Mouse (Mus musculus): ENCODE data around the gene Kif12. TPM values are rescaled to one million over a fixed set of nuclear protein-coding genes. Genes with fewer than 3 reads are reported as not detected.

Gene Kif12
- not detected in 2 replicates for polyA plus RNA-seq (2015; fragmentation: Nextera tagmentation; extraction: Ambion mirVana)

DNA sequence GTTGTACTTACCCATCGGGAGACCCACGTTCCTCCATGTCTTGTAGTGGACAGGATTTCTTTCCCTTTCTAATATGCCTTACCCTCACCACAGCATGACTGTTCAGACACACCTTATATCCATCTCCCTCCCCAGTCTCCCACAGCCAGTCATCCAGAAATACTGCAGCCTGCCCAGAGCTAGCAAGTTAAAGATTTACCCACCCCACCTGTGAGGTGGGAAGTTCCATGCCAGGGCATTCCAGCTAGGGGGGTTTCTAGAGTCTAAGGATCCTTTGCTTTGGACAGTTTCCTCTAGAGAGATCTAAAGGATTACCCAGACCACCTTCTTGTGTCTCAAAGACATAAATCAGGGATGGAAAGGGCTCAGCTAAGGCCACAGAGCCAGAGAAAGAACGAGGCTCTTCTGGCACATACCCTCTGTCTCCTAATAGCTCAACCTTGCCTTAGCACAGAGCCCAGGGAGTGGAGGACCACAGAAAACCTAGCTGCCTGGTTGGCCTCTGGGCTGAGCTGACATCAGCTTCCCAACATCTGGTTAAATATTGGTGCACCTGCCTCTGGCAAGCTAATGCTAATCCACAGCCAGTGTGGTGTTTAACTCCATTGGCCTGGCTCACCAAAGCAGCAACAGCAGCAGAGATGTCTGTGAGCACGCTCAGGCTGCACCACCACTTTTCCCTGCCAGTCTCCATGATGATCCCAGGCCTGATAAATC is at the start of gene Kif12:
Gene Kif12, minus strand, starts transcription at position 163 of the 717 bp plus-strand sequence.
- WGBS = 74% methylated on average over 4 of the region's 4 CpGs
- Histone ChIP-seq H3K4me1 (replicated peaks) (no peaks in the 10 kb centered on the region), H3K27me3 (peaks cover 18% of the 10 kb centered on the region), H3K9ac (no peak within 1 kb of the TSS), H3K4me2 (no peak within 1 kb of the TSS), H3K36me3 (no peaks in the 10 kb centered on the region), H3K9me3 (no peaks in the 10 kb centered on the region), H3K27ac (replicated peaks) (no peak within 1 kb of the TSS), H3K4me3 (no peak within 1 kb of the TSS)
- no peak for ATAC-seq (ENCODE audit: low read depth)

DNA sequence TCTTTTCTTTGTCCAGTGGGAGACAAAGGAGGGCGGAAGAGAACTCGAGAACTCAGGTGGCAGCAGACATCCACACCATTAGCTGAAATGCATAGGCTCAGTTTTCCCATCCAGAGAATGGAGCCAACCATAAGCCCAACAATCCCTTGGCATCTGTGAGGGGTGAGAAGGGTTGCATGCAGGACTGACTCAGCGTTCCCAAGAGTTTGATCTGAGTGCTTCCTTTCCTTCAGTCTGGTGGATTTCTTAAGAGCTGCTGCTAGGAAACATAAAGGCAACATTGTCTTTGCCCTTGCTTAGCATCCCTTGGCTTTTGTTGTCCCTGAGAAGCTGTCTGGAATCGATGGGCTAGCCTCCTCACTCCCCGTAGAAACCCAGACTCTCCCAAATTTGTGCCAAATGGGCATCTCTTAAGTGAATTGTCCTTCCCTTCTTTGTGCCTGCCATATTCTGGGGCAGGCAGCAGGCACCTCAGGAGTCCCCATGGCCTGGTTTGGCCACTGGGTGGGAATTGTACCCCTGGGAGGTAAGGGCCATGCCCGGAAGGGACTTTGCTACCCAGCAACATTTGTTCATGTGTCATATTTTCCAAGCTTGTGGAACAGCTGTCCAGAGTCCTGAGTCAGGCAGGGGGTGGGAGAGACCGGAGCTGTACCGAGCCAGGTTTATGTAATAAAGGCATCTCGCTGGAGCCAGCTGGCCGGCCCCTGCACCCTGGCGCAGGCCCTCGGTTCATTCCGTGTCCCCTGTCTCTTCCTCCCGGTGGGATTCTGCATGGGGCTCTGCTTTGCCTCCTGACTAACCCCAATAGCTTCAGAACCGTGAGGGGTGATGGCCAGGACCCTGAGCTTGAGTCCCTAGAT is 49.4 kb upstream of the Kif12 start:
- Histone ChIP-seq H3K4me2 (no peak overlapping the region), H3K9ac (peak overlapping the region; percentile 17; the same call in 1 of the 2 replicates), H3K4me3 (no peak overlapping the region), H3K27me3 (peaks cover 22% of the 10 kb centered on the region), H3K4me1 (replicated peaks) (peaks cover 23% of the 10 kb centered on the region), H3K36me3 (no peaks in the 10 kb centered on the region), H3K27ac (replicated peaks) (no peak overlapping the region), H3K9me3 (no peaks in the 10 kb centered on the region)
- ATAC-seq (ENCODE audit: low read depth) = no peak
- WGBS = 80% methylated on average over 15 of the region's 15 CpGs

DNA sequence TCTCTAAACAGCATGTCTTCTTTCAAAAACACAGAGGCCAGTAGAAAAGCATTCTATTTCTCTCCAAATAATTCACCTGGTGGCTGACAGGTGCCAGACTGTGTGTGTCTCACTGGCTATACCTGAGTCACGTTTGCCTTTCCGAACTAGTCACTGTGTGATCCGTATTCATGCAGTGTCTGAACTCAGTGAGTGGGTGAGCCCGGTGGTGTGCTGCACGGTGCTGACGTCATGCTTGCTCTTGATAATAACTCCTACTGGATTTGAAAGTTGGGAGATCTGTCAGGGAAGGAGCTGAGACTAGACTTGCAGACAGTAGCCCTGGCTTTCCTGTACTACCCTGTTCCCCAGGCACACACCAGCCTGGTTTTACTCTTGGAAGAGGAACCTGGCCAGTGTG is 47.7 kb upstream of the Kif12 start:
- Histone ChIP-seq H3K9ac (no peak overlapping the region), H3K27me3 (peaks cover 32% of the 10 kb centered on the region), H3K36me3 (no peaks in the 10 kb centered on the region), H3K4me1 (replicated peaks) (peaks cover 25% of the 10 kb centered on the region), H3K9me3 (no peaks in the 10 kb centered on the region), H3K27ac (replicated peaks) (no peak overlapping the region), H3K4me2 (no peak overlapping the region), H3K4me3 (no peak overlapping the region)
- 91% methylated on average over 6 of the region's 6 CpGs for WGBS
- ATAC-seq (ENCODE audit: low read depth) = no peak

DNA sequence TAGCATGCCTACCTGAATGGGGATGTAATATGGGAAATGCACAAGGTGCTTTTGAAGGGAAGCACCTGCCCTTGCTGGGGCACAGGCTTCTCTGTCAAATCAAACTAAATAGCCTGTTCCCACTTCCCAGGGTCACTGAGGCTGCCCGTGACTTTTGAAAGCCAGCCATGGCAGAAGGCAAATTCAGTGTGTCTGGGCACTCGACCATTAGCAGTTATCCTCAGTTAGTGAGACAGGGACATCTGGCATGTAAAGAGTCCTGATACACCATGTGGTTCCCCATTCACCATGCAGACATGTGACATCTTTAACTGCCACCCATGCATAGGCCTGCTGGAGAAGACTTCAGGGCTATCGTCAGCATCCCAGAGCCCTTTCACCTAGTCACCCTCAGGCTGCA is 47.1 kb upstream of the Kif12 start:
- H3K4me2 ChIP-seq = no peak overlapping the region
- no peak overlapping the region for H3K9ac ChIP-seq
- no peaks in the 10 kb centered on the region for H3K36me3 ChIP-seq
- H3K27ac ChIP-seq (replicated peaks) = no peak overlapping the region
- no peak for ATAC-seq (ENCODE audit: low read depth)
- peaks cover 38% of the 10 kb centered on the region for H3K27me3 ChIP-seq
- 61% methylated on average over 3 of the region's 3 CpGs for WGBS
- H3K4me3 ChIP-seq = no peak overlapping the region
- H3K4me1 ChIP-seq (replicated peaks) = peaks cover 31% of the 10 kb centered on the region
- H3K9me3 ChIP-seq = no peaks in the 10 kb centered on the region

DNA sequence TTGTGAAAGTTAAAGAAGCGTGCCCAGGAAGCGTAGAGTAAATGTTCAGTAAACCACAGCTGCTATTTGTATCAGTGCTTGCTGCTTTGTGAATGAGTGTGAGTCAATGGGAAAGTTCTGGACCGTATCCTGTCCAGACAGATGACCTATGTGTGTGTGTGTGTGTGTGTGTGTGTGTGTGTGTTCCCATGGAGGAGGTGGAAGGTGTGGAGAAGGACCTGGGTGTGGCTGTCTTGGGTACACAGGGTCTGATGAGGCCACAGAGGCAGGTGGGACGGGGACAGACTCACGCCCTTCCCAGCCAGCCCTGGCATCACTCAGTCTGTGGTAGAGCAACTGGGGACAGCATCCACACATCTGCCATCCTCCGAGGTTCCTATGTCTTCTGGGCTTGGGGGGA is 45.6 kb upstream of the Kif12 start:
- no peaks in the 10 kb centered on the region for H3K9me3 ChIP-seq
- H3K4me1 ChIP-seq (replicated peaks) = peaks cover 35% of the 10 kb centered on the region
- no peaks in the 10 kb centered on the region for H3K36me3 ChIP-seq
- H3K4me2 ChIP-seq = peak overlapping the region; percentile 100; the same call in 1 of the 2 replicates
- H3K4me3 ChIP-seq = no peak overlapping the region
- H3K27me3 ChIP-seq = peaks cover 53% of the 10 kb centered on the region
- ATAC-seq (ENCODE audit: low read depth) = no peak
- no peak overlapping the region for H3K9ac ChIP-seq
- H3K27ac ChIP-seq (replicated peaks) = no peak overlapping the region
- WGBS = 89% methylated on average over 6 of the region's 6 CpGs

DNA sequence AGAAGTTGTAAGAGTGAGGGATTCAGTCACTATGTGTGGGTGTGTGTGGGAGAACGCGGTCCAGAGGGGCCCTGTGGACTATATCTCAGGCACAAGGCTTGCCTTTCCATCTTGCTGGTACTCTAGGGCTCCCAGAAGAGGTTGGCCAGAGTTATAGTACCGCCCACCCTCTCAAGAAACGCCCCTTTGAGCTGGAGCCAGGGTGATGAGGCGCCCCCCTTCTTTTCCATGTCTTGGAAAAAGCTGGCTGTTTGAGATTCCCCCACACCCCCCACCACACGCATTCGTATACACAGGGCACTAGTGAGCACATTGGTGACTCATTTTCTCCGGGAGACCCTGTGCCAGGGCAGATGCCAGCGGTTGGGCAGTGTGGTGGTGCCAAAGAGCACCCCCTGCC is 44.6 kb upstream of the Kif12 start:
- Histone ChIP-seq H3K4me2 (peak overlapping the region; percentile 100), H3K27me3 (peaks cover 63% of the 10 kb centered on the region), H3K4me3 (peak overlapping the region; percentile 66), H3K9ac (peak overlapping the region; percentile 80; the same call in 1 of the 2 replicates), H3K36me3 (no peaks in the 10 kb centered on the region), H3K27ac (replicated peaks) (no peak overlapping the region), H3K9me3 (no peaks in the 10 kb centered on the region), H3K4me1 (replicated peaks) (peaks cover 29% of the 10 kb centered on the region)
- no peak for ATAC-seq (ENCODE audit: low read depth)
- WGBS = 32% methylated on average over 9 of the region's 9 CpGs

DNA sequence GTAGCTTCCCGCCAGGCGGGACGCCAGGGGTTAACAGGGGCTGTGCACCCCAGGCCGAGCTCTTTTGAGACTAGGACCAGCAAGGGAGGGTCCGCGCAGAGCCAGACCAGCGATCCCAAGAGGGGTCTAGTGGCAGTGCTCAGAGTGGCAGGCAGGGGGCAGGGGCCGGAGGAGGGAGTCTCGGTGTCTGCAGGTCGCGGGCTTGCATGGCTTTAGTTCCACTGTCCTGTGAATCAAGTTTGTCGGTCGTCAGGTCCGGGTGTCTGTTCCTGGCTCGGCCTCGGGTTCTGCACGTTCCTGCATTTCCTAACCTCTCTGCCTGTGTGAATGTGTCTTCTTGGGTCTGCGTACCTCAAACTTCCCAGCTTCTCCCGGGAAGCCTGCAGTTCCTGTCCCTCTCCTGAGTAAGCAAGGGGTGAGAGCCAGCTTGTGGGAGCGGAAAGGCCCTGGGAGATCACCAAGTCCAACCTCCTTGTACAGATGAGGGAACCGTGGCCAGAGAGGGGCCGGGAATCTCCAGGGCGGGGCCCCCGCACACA is 44.1 kb upstream of the Kif12 start:
- Histone ChIP-seq H3K27me3 (peaks cover 68% of the 10 kb centered on the region), H3K4me2 (peak overlapping the region; percentile 100), H3K4me1 (replicated peaks) (peaks cover 29% of the 10 kb centered on the region), H3K9ac (peak overlapping the region; percentile 80), H3K27ac (replicated peaks) (peak overlapping the region; percentile 6; the same call in 1 of the 2 replicates), H3K36me3 (no peaks in the 10 kb centered on the region), H3K9me3 (no peaks in the 10 kb centered on the region), H3K4me3 (peak overlapping the region; percentile 66)
- peak; percentile 71 for ATAC-seq (ENCODE audit: low read depth)
- 1% methylated on average over 24 of the region's 24 CpGs for WGBS

DNA sequence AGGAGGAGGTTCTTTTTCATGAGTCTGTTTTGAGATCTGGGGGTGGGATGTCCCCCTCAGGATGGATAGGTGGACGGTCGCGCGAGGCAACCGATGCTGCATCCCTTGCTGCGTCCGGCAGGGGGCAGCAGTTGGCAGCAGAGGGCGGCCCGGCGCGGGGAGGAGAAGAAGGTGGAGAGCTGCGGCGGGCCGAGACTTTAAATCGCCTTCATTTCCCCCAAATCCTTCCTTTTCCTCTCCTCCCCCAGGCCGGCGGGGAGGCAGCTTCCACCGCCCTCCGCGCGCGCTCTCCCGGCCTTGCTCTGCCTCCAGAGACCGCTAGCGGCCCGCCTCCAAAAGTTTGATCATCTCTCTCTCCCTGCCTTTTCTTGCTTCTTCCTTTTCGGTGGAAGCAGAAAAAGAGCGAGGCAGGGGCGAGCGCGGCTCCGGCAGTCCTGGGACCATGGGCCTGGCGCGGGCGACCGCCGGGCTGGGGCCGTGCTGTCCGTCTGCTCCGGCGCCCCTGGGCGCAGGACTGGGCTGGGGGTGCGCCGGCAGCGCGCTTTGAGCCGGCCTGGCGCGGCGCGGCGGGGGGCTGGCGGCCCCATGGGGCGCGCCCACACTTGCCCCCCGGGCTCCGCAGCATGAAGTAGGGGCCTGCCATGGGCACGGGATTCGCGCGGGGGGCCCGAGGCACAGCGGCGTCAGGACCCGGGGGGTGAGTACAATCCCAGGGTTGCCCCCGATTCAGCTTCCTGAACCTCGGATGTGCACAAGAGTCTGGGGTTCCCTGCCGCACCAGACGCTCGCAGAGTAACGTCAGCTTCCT is 43.5 kb upstream of the Kif12 start:
- Histone ChIP-seq H3K4me2 (peak overlapping the region; percentile 100), H3K27me3 (peaks cover 70% of the 10 kb centered on the region), H3K36me3 (no peaks in the 10 kb centered on the region), H3K27ac (replicated peaks) (peak overlapping the region; percentile 6; the same call in 1 of the 2 replicates), H3K9ac (peak overlapping the region; percentile 80), H3K4me1 (replicated peaks) (peaks cover 29% of the 10 kb centered on the region), H3K9me3 (no peaks in the 10 kb centered on the region), H3K4me3 (peak overlapping the region; percentile 66)
- peak; percentile 66 for ATAC-seq (ENCODE audit: low read depth)
- under 1% methylated on average over 69 of the region's 71 CpGs for WGBS

DNA sequence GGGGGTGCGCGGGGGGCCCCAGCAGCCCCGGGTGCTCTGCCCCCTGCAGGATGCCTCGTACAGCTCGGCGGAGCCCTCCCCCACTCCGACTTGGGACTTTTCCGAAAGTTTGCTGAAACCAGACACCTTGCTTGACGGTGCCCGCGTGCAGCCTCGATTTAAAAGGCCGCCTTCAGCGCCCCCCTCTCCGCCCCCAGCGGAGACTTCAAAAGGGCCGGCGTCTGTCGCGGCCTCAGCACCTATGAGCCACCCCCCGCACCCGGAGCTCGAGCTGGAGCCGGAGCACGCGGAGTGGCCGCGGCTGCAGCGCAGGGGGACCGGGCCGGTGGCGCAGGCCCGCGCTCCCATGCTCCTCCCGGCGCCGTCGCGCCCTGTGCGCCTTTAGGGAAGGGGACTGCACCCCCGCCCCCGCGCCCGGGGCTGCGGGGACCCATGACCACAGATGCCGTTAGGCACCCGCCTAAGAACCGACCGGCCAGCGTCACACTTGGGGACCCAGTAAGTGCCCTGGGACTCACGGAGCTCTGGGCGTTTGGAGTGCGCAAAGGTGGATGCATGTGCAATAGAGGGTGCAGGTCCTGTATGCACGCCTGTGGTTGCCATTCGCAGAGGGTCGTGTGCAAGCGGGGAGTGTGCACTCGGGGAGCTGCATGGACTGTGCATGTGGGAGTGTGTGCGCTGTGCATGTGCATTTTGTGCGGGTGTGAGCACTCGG is 42.1 kb upstream of the Kif12 start, which contains the start of gene Col27a1:
Gene Col27a1, plus strand, starts transcription at position 98 of the 715 bp plus-strand sequence.
- Histone ChIP-seq H3K36me3 (no peaks in the 10 kb centered on the region), H3K27ac (replicated peaks) (no peak within 1 kb of the TSS), H3K4me3 (peak within 1 kb of the TSS; percentile 66), H3K4me2 (peak within 1 kb of the TSS; percentile 100), H3K4me1 (replicated peaks) (peaks cover 29% of the 10 kb centered on the region), H3K9ac (peak within 1 kb of the TSS; percentile 54), H3K27me3 (peaks cover 70% of the 10 kb centered on the region), H3K9me3 (no peaks in the 10 kb centered on the region)
- WGBS = under 1% methylated on average over 61 of the region's 61 CpGs
- peak; percentile 41 for ATAC-seq (ENCODE audit: low read depth)

DNA sequence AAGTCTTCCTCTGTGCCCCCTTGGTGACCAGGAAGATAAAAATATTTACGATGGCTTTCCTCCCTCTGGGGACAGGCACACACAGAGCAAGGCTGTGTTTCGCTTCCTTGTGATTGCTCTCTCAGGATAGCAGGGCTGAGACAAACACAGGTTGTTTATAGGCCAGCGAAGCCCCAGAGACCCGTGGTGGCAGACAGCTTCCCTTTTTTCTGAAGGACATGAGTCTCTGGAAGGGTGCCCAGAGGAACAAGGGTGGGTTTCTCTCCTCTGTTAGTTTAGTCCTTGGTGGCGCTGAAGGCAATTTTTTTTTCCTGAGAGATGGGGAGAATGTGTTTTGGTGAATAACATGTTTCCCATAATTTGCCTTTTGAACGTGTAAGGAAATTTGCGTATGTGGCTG is 33.7 kb upstream of the Kif12 start:
- no peak overlapping the region for H3K4me2 ChIP-seq
- H3K4me1 ChIP-seq (replicated peaks) = peaks cover 11% of the 10 kb centered on the region; the same call in 1 of the 2 replicates
- no peak overlapping the region for H3K27ac ChIP-seq (replicated peaks)
- H3K9me3 ChIP-seq = no peaks in the 10 kb centered on the region
- no peak overlapping the region for H3K9ac ChIP-seq
- H3K36me3 ChIP-seq = no peaks in the 10 kb centered on the region
- H3K4me3 ChIP-seq = no peak overlapping the region
- ATAC-seq (ENCODE audit: low read depth) = no peak
- 53% methylated on average over 7 of the region's 7 CpGs for WGBS
- no peaks in the 10 kb centered on the region; the same call in 1 of the 2 replicates for H3K27me3 ChIP-seq

DNA sequence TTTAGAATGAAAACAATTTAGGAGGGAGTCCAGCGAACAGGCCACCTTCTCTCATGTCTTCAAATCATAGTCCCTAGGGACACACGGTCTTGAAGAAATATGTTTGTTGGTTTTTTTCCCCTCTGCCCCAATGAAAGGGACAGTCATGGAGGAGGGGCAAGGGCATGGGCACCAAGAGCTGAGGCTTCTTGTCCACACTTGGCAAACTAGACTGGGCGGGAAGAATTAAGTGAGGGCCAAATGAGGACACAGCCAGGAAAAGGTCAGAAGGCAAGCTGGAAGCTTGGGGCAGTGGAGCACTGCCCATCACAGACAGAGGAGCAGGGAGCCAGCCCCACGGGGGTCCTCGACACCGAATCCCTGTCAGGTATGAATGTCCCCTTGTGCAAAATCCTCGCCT is 31.9 kb upstream of the Kif12 start:
- H3K4me2 ChIP-seq = no peak overlapping the region
- no peaks in the 10 kb centered on the region for H3K27me3 ChIP-seq
- no peak overlapping the region for H3K4me3 ChIP-seq
- H3K36me3 ChIP-seq = no peaks in the 10 kb centered on the region
- no peak for ATAC-seq (ENCODE audit: low read depth)
- H3K4me1 ChIP-seq (replicated peaks) = peaks cover 11% of the 10 kb centered on the region; the same call in 1 of the 2 replicates
- 90% methylated on average over 7 of the region's 7 CpGs for WGBS
- no peak overlapping the region for H3K9ac ChIP-seq
- no peaks in the 10 kb centered on the region for H3K9me3 ChIP-seq
- H3K27ac ChIP-seq (replicated peaks) = no peak overlapping the region
